Mouse (Mus musculus): ENCODE results near the gene Lcor. TPM values are rescaled to one million over a fixed set of nuclear protein-coding genes. Genes with fewer than 3 reads are reported as not detected.

The Lcor gene
- polyA plus RNA-seq, 1 experiment from 2014 or later, result 6.4 TPM

- 42% methylated on average over 6 of the region's 6 CpGs for WGBS (ENCODE audit: insufficient replicate concordance)
- peak; percentile 44; the same call in 1 of the 2 replicates for ATAC-seq (ENCODE audit: insufficient read depth)
- Histone ChIP-seq H3K4me1 (replicated peaks) (no peaks in the 10 kb centered on the region; the same call in 1 of the 2 replicates), H3K27me3 (no peaks in the 10 kb centered on the region), H3K9ac (no peak overlapping the region), H3K27ac (replicated peaks) (no peak overlapping the region), H3K4me2 (no peak overlapping the region), H3K9me3 (replicated peaks) (no peaks in the 10 kb centered on the region), H3K4me3 (replicated peaks) (no peak overlapping the region), H3K36me3 (replicated peaks) (no peaks in the 10 kb centered on the region)
Measured at GRCm38 (mm10) chr19:41597170-41597894, 114.9 kb downstream of the Lcor start.

GRCm38 (mm10) chr19:41600647-41601046 lies 118.2 kb downstream of the Lcor start:
- no peaks in the 10 kb centered on the region for H3K27me3 ChIP-seq
- no peak overlapping the region for H3K4me2 ChIP-seq
- no peaks in the 10 kb centered on the region for H3K9me3 ChIP-seq (replicated peaks)
- ATAC-seq (ENCODE audit: insufficient read depth), result no peak
- no peaks in the 10 kb centered on the region; the same call in 1 of the 2 replicates for H3K4me1 ChIP-seq (replicated peaks)
- H3K9ac ChIP-seq, result no peak overlapping the region
- no peaks in the 10 kb centered on the region for H3K36me3 ChIP-seq (replicated peaks)
- 51% methylated on average over 11 of the region's 11 CpGs for WGBS (ENCODE audit: insufficient replicate concordance)
- no peak overlapping the region for H3K27ac ChIP-seq (replicated peaks)
- H3K4me3 ChIP-seq (replicated peaks), result no peak overlapping the region

DNA sequence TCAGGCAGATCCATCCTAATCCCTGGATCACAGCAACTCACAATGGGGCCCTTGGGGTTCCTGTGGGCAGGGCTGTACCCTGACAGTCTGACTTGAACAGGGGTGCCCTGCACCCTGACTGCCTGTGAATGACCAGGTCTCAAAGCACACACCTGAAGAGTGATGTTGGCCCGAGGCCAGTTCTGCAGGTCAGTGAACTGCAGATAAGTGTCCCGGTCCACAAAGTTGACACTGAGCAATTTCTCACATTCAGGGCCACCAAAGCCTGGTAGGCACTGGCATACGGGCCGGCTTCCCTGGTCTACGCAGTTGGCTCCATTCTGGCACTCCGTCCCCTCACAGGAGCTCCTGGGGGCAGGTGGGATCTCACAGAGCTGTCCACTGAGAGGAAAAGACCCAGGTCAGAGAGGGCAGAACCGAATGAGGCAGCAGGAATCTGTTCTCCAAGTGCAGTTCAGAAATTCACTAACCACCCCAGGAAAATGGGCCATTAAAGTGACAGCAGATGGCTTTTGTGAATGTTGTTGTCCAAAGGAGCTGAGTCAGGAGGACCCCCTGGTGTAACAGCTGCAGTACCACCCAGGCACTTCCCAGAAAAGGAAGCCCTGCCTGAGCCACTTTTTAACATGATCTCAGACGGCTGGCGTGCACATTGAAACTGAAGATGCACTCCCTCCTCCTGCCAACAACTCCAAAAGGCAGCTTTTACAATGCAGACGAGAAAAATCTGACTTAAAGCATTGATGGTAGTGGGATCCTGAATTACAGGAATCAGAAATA lies 124.0 kb downstream of the Lcor start:
- H3K4me1 ChIP-seq (replicated peaks), result no peaks in the 10 kb centered on the region
- no peak overlapping the region for H3K4me3 ChIP-seq (replicated peaks)
- ATAC-seq (ENCODE audit: insufficient read depth), result no peak
- no peaks in the 10 kb centered on the region for H3K36me3 ChIP-seq (replicated peaks)
- WGBS (ENCODE audit: insufficient replicate concordance), result 56% methylated on average over 10 of the region's 10 CpGs
- H3K9me3 ChIP-seq (replicated peaks), result no peaks in the 10 kb centered on the region
- H3K9ac ChIP-seq, result no peak overlapping the region
- H3K4me2 ChIP-seq, result no peak overlapping the region
- H3K27me3 ChIP-seq, result no peaks in the 10 kb centered on the region
- no peak overlapping the region for H3K27ac ChIP-seq (replicated peaks)

DNA sequence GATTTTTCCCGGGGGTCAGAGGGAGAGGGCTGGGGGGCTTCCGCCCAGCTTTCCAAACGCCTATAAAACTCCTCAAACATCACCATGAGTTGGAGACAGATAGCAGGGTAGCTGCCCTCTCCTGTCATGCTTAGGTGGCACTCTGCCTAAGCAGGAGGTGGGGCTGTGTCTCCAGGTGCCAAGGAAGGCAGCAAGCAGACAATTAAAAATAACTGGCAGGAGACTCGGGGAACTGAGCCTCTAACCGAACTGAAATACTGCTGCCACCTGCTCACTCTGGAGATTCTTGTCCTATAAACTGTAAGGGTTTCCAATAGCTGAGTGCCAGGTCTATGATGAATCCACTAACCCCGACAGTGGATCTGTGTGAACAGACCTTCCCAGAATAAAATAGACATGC lies 129.2 kb downstream of the Lcor start:
- Histone ChIP-seq H3K27me3 (no peaks in the 10 kb centered on the region), H3K9ac (no peak overlapping the region), H3K4me3 (replicated peaks) (no peak overlapping the region), H3K9me3 (replicated peaks) (no peaks in the 10 kb centered on the region), H3K4me2 (no peak overlapping the region), H3K36me3 (replicated peaks) (no peaks in the 10 kb centered on the region), H3K27ac (replicated peaks) (no peak overlapping the region), H3K4me1 (replicated peaks) (no peaks in the 10 kb centered on the region)
- no peak for ATAC-seq (ENCODE audit: insufficient read depth)
- 54% methylated on average over 6 of the region's 6 CpGs for WGBS (ENCODE audit: insufficient replicate concordance)

Small RNAs within 50 kb of the gene (microRNA-seq; reads per million reads assigned to microRNA genes)
- gene Mir8091, result 1.0 reads per million

Other genes starting within 250 kb of the Lcor start
- 52.3 and 53.5 TPM in 2 replicates for gene Tm9sf3, start 218.6 kb upstream of the Lcor start, polyA plus RNA-seq (2015; fragmentation: Nextera tagmentation; extraction: Ambion mirVana)
- gene Pik3ap1, start 97.5 kb upstream of the Lcor start, polyA plus RNA-seq (2015; fragmentation: Nextera tagmentation; extraction: Ambion mirVana), result 11.3 and 14.3 TPM in 2 replicates
- 1.1 and 1.6 TPM in 2 replicates for gene Gm340, start 99.7 kb downstream of the Lcor start, polyA plus RNA-seq (2015; fragmentation: Nextera tagmentation; extraction: Ambion mirVana)

Measured in liver, embryonic 15.5 days (tissue).